Mouse (Mus musculus): ENCODE data around the gene Cntn1.

DNA sequence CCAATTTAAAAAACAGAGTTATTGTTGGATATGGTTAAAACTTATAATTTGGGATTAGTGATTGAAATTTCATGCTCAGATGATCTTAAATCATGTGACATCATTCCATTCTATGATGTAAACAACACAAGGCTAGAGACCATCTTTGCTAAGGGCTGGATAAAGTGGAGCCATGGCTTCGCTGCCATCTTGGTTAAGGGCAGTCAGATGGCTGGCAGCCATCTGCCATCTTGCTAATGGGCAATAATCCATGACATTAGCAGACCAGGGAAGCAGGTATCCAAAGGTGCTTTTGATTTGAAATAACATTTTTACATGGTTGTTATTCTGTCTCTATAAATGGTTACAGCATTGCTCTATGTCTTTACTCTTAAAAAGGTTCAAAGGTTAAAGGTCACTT lies 16.9 kb upstream of the Cntn1 start:
- TF ChIP-seq CTCF (conservative IDR thresholded peaks at IDR 0.05; ENCODE audit: insufficient read depth, insufficient read length, low read depth, low read length) (no peak), POLR2A (IDR thresholded peaks at IDR 0.05; ENCODE audit: low read depth, low read length) (no peak)

Measured in kidney, adult 2 months (tissue).